Mouse (Mus musculus) thymus, postnatal 36 days (tissue): Measurements from ENCODE around the gene Gna12.

Experiments used
- DNase-seq, 2 experiments: peaks; one replicate each; pipeline ENCODE4 v3.0.0; 2022; ENCODE audit warnings: mixed read lengths in 2 of 2

The Gna12 gene

GRCm38 (mm10) chr5:140826796-140827195 lies 3.4 kb downstream of the Gna12 start:
- DNase-seq = no peak

DNA sequence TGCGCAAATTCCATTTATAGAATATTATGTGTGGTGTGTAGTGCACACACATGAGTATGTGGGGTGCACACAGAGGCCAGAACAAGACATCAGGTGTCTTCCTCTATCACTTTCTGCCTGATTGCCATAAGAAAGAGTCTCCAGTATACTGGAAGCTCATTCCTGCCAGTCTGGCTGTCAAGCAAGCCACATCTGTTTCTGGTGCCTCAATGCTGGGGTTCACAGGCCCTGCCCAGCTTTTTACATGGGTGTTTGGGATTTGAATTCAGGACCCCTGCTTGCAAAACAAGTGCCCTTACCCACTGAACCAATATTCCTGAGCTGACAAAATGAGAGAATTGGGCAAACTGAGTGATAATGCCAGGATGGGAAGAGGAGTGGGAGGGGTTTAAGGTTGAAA lies 4.1 kb downstream of the Gna12 start:
- no peak for DNase-seq

DNA sequence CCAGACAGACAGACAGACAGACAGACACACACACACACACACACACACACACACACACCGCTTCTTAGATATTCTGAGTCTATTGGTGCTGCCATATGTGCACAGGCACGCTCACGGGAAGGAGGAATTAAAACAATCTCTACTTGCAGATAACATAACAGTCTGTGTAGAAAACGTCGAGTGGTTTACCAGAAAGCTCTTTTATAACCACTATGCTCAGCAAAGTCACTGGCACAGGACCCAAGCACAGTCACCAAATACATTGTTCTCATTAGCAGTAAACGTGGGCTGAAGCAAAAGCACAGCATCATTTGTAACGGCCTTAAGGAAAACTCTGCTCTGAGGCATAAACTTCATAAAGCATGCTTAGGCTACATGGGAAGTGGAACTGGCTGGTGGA lies 6.1 kb downstream of the Gna12 start:
- no peak for DNase-seq

DNA sequence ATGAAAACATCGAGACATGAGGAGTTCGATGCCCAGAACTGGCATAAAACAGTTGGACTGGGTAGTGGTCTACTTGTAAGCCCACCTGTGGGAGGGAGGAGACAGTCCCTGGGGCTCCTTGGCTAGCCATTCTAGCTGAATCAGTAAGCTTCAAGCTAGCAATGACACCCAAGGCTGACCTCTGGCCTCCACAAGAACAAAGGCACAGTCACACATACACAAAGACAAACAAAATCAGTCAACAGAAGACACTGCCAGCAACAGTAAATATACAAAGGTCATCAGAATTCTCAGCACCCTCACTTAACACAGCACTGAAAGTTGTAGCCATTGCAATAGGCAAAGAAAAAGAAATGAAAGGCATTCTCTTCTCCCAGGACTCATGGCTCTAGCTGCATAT lies 6.8 kb downstream of the Gna12 start:
- DNase-seq = no peak

GRCm38 (mm10) chr5:140821951-140822350 lies 8.3 kb downstream of the Gna12 start:
- DNase-seq = no peak

DNA sequence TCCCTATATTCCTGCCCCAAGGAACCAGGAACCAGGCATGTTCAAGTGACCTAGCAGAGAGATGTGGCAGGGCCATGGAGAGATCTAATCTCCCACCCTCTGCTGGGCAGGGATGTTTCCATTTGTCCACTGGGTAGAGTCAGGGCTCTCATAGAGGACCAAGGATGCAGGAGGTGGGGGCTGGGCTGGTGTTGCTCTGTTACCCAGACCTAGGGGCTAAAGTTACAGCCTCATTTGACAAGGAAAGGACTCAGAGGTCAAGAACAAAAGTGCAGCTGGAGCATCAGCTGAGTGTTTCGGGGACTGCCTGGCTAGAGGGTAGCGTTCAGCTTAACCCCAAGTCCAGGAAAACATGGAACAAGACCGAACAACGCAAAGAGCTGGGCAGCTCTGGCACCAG lies 9.7 kb downstream of the Gna12 start:
- no peak for DNase-seq

- no peak for DNase-seq
Observed at GRCm38 (mm10) chr5:140819594-140819993, 10.6 kb downstream of the Gna12 start.

DNA sequence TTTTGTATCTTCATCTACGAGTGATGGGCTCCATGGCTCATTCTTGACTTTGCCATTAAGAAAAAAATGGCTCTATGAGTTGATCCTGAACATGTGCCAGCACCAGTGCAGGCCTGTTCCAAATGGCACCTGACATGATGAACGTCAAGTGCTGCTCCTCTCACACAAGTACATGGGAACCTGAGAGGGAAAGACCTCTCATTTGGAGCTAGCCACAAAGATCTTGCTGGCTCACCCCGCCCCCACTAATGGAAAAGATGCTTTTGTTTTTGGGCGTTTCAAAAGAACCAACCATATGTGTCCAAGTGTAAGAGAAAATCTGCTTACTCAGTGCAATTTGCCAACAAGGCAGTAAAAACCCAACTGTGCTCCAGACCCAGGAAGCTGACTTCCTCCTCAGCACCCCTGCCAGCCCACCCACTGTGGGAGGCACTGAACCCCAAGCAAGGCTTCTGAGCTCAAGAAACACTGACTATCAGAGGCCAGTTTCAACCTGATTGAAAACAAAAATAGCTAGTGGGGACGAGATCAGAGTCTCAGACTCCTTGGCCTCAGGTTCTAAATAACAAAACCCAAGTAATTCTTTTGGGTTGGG lies 11.7 kb downstream of the Gna12 start:
- no peak for DNase-seq

DNA sequence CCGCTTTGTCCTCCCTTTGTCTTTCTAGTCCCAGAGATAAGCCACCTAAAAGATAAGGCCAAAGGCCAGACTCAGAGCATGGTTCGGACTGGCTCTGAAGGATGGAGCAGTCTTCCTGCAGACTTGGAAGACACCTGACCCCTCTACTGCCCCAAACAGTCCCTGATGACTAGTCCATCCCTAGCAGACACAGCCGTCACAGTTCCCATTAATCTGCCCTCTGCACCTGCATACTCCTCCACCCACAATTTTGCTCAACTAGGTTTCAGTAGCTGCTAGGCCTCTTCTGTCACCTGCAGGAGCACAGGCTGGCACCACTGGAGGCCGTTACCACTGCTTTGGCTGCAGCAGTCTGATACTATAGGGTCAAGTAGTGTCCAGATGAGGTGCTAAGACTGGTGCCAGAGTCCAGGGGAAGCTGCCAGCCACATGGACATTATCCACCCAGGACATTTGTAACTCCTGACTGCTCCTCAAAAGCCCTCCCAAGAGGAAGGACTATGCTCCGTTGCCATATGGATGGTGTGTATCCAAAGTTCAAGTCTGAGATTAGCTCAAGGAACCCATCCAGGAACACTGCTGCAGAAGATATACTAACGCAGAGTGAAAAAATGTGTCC lies 13.2 kb downstream of the Gna12 start:
- no peak for DNase-seq

DNA sequence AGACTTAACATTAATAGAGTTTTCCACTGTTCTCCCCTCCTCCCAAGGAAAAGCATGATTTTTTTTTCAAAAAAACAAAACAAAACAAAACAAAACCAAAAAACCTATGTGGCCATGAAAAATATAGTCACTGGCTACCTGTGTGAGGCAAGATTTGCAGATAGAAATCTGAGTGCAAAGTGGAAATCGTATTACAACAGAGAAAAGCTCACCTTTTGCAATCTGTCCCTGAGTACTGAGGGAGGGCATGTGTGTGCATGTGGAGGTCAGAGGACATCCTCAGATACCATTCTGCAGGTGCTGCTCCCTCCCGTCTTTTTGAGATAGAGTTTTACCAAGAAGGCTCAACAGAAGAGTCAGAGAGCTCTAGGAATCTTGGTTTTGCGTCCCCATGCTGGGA lies 14.2 kb downstream of the Gna12 start:
- no peak for DNase-seq

- no peak for DNase-seq
Observed at GRCm38 (mm10) chr5:140815059-140815728, 15.0 kb downstream of the Gna12 start.

GRCm38 (mm10) chr5:140814403-140814802 lies 15.8 kb downstream of the Gna12 start:
- DNase-seq = no peak

DNA sequence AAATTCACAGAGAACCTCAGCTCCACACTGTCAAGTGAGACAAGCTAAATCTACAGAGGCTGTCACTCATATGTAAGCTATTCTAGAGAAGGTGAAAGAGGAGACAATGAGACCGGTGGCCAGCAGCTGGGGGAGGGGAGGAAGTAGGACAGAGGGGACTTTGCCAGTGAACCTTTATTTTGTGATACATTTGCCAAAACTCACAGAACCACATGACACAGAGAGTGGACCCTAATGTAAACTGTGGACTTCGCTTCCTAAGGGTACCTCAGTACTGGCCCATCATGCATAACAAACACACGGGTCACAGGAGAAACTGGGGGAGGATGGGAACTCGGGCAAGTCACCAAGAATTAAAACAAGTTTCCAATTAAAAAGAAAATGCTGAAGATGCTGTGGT lies 17.5 kb downstream of the Gna12 start:
- no peak for DNase-seq

GRCm38 (mm10) chr5:140812063-140812462 lies 18.2 kb downstream of the Gna12 start:
- DNase-seq = no peak

DNA sequence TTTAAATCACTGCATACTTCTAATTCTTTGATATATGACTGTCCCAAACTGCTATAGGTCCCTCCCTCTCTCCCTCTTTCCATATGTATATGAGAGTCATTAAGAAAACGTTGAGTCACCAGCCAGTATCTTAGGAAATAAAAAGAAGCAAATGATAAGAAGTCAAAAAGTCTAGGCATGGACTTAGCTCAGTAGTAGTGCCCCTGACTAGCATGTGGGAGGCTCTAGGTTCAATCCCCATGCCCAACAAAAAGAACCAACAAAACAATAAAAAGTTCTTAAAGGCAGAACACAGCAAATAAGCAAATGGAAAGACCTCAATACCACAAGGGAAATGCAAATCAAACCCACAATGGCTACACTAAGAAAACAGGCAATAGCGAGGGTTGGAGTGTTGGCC lies 18.8 kb downstream of the Gna12 start:
- no peak for DNase-seq

- DNase-seq = no peak
Observed at GRCm38 (mm10) chr5:140806939-140807338, 23.3 kb downstream of the Gna12 start.

GRCm38 (mm10) chr5:140806252-140806651 lies 24.0 kb downstream of the Gna12 start:
- no peak for DNase-seq

DNA sequence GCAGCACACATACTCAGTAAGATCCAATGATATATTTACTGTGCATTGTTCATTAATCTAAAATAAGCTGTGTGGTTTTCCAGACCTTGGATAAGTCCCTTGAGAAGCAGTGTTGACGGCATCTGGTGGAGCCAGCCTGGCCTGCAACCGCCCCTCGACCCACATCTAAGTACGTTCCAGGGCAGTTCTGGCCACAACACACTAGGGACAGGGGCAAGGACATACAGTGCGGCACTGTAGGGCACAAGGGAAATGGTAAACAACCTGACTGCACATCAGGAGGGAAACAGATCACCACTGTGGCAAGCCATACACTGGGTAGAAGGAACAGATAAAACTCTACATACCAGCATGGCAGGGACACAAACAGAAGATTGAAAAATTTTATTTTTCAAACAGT lies 28.4 kb downstream of the Gna12 start:
- no peak for DNase-seq

DNA sequence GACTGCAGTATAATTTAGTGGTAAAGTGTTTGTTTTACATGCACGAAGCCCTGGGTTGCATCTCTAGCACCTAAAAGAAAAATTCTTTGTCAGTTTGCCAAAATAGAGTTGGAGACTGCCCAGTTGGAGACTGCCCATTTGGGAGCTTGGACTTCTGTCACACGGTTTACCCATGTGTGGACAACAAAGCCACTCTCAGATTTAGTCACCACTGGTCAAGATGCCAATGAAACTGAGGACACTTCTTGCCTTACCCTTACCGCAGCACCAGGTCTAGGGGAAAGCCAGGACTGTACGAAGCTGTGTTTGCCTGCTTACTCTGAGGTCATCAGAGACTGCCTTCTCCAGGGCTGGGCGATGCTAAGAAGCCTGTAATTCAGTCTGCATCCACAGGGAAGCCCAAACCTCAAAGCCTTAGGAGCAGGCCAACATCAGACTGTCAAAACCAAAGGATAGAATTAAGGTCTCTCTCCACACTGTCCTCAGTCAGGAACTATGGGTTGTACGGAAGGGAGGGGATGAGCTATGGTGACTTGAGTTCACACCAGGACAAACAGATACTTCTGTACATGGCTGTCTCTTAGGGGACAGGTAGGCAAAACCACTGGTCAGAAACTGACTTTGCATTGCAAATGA lies 29.8 kb downstream of the Gna12 start:
- DNase-seq = no peak

DNA sequence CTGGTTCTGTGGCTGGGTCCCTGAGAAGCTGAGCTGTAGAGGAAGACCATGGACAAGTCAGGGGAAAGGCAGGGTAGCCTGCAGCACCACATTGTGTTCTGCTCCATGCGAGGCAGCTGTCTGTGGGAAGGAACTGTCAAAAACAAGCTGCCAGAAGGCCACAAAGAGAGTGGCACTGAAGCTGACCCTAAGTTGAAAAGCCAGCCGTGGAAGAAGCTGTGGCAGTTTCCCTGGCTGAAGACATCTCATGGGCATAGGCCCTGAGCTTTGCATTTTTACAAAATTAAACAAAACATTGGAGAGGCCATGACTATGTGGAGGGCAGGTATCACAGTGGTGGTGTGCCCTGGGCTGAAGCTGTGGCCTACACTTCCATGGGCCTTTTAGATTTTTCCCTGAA lies 31.0 kb downstream of the Gna12 start:
- no peak for DNase-seq

DNA sequence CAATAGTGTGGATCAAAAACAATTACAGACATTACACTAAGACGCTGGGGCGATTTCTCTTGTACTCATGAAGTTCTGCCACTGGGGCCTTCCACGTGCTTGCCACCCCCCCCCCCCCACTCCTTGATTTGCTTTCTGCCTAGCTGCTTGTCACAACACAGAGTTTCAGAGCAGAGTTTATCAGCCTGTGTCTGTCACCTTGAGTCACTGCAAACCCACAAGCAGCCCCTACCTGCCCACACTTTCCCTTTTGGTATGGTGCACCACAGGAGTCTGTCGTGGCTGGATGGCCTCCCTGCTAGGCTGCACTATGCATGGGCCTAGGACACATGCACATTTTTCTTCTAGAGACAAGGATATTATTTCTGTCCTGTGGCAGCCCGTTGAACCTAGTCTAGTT lies 31.5 kb downstream of the Gna12 start:
- no peak for DNase-seq

DNA sequence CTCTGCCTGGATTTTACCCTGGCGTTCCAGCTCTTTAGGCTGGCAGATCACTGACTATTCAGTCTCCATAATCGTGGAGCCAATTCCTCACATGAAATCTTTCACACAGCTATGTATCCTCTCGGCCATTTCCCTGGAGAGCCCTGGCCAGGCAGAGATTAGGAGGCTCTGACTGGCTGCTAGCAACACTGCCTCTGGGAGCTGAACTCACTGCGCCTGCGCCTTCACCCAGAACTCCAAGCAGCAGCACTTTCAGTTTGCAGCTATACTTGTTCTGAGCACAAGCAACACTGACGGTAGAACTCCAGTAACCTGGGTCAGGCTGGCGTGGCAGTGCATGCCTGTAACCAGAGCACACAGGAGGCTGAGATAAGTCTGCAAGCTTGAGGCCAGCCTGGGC lies 32.1 kb downstream of the Gna12 start:
- DNase-seq = no peak

DNA sequence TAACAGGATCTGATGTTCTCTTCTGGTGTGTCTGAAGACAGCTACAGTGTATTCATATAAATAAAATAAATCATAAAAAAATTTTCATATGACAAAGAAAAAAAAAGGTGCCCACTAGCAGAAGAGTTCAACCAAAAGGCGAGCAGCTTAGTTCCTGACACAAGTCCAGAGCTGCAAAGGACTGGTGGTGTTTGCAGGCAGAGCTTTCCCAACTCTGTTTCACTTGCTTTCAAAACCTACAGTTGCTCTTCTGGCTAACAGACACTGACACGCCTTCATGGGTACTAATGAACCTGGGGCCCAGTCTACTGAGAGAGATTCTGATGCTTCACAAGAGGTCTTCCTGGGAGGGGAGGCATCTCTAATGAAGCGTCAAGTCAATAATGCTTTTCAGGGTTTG lies 34.2 kb downstream of the Gna12 start:
- no peak for DNase-seq

GRCm38 (mm10) chr5:140795176-140795575 lies 35.1 kb downstream of the Gna12 start:
- DNase-seq = no peak
